Mouse (Mus musculus) hindbrain, embryonic 14.5 days (tissue): ENCODE data around the gene Hoxd3. TPM values are rescaled to one million over a fixed set of nuclear protein-coding genes. Genes with fewer than 3 reads are reported as not detected.

Experiments
- ATAC-seq: fragments of 200-750 bp; cut with Nextera tagmentation; 2 replicates; pipeline ENCODE4 v1.8.0; 2017; ENCODE audit warnings: moderate number of reproducible peaks, mild to moderate bottlenecking, moderate TSS enrichment, moderate library complexity; ENCODE audit not compliant: low FRiP score
- DNase-seq: peaks from one replicate; pipeline ENCODE4 v3.0.0-alpha.2; 2015; ENCODE audit warnings: low spot score
- H3K27ac ChIP-seq: fragments of 300-500 bp; sonication (generic); 2 replicates; pipeline ENCODE4 v1.5.1; 2014; ENCODE audit warnings: mild to moderate bottlenecking, moderate library complexity
- H3K27me3 ChIP-seq: fragments of 300-500 bp; sonication (generic); 2 replicates; pipeline ENCODE4 v1.6.1; 2014; ENCODE audit warnings: mild to moderate bottlenecking, low read length, mixed read lengths; ENCODE audit not compliant: control insufficient read depth, insufficient read depth
- H3K36me3 ChIP-seq: fragments of 300-500 bp; sonication (generic); replicated peaks from 2 replicates; pipeline ENCODE4 v1.6.1; 2014; ENCODE audit not compliant: control insufficient read depth, insufficient read depth
- H3K4me1 ChIP-seq: fragments of 300-500 bp; sonication (generic); replicated peaks from 2 replicates; pipeline ENCODE4 v1.6.1; 2014; ENCODE audit warnings: antibody characterized with exemption, low read length, mixed read lengths; ENCODE audit not compliant: control insufficient read depth, insufficient read depth
- H3K4me2 ChIP-seq: fragments of 300-500 bp; sonication (generic); replicated peaks from 2 replicates; pipeline ENCODE4 v1.6.1; 2014; ENCODE audit warnings: mild to moderate bottlenecking, moderate library complexity
- H3K4me3 ChIP-seq: fragments of 300-500 bp; sonication (generic); replicated peaks from 2 replicates; pipeline ENCODE4 v1.5.1; 2014; ENCODE audit warnings: mild to moderate bottlenecking, low read length
- H3K9ac ChIP-seq: fragments of 300-500 bp; sonication (generic); 2 replicates; pipeline ENCODE4 v1.6.1; 2014
- H3K9me3 ChIP-seq: fragments of 300-500 bp; sonication (generic); 2 replicates; pipeline ENCODE4 v1.6.1; 2016; ENCODE audit warnings: low read length; ENCODE audit not compliant: control insufficient read depth
- WGBS: fragments of 180-500 bp; shearing (Covaris S2); extraction: QIAGEN DNeasy Blood & Tissue Kit; methylation state at CpG from one replicate; pipeline ENCODE4 v1.1.7; 2014; 5-methylcytosine and 5-hydroxymethylcytosine counted together
- polyA plus RNA-seq: library from polyadenylated mRNA; unstranded; fragments of >200 nt; fragmentation: Nextera tagmentation; extraction: Ambion mirVana; gene quantifications from 2 replicates; pipeline ENCODE4 v1.2.1, GENCODE M21; 2014

Hoxd3 gene
- polyA plus RNA-seq, 1 experiment from 2014 or later = 55.1 TPM

DNA sequence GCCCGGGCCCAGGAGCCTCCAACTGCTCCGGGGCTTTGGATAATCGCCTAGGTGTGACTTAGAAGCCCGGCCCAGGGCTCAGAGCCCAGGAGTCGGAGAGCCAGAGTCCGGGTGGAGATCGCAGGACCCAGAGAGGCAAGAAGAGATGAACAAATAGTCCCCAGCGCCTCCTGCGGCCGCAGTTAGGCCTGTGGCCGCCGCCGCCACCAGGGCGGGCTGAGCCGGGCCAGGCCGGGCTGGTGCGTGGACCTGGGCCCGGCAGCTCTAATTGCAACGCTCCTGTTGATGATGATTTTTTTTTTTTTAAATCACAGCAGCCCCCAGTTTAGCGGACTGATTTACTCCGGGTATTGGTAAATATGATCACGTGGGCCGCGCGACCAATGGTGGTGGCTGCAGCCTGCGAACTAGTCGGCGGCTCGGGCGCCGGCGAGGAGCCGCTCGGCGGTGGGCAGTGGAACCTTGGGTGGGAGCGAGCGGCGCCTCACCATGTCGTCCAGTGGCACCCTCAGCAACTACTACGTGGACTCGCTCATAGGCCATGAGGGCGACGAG is 14.1 kb upstream of the Hoxd3 start, which contains the start of gene Hoxd9:
TSS of gene Hoxd9 (plus strand) at position 161 of the 555 bp plus-strand sequence.
- ATAC-seq (peak; percentile 46; the same call in 1 of the 2 replicates), DNase-seq (no peak)
- Histone ChIP-seq H3K36me3 (no peaks in the 10 kb centered on the region), H3K27ac (no peak within 1 kb of the TSS), H3K4me2 (peak within 1 kb of the TSS; percentile 46), H3K4me3 (peak within 1 kb of the TSS; percentile 25), H3K4me1 (0 out of 2 replicates have a peak, but pooled peaks cover 5% of the 10 kb centered on the region), H3K27me3 (peaks cover 91% of the 10 kb centered on the region), H3K9me3 (no peaks in the 10 kb centered on the region), H3K9ac (no peak within 1 kb of the TSS)
- WGBS = under 1% methylated on average over 43 of the region's 43 CpGs

- Histone ChIP-seq H3K36me3 (no peaks in the 10 kb centered on the region), H3K27me3 (peaks cover 91% of the 10 kb centered on the region), H3K9me3 (no peaks in the 10 kb centered on the region), H3K27ac (no peak overlapping the region), H3K9ac (no peak overlapping the region), H3K4me3 (peak overlapping the region; percentile 25), H3K4me1 (0 out of 2 replicates have a peak, but pooled peaks cover 5% of the 10 kb centered on the region), H3K4me2 (peak overlapping the region; percentile 46)
- WGBS = under 1% methylated on average over 76 of the region's 86 CpGs
- peak; percentile 57; the same call in 1 of the 2 replicates for ATAC-seq
- no peak for DNase-seq
Observed at GRCm38 (mm10) chr2:74698201-74699052, 13.3 kb upstream of the Hoxd3 start.

- H3K4me3 ChIP-seq = no peak overlapping the region
Observed at GRCm38 (mm10) chr2:74699053-74699430, 12.7 kb upstream of the Hoxd3 start.

GRCm38 (mm10) chr2:74699664-74700545 is 11.8 kb upstream of the Hoxd3 start:
- DNase-seq (no peak), ATAC-seq (no peak)
- Histone ChIP-seq H3K36me3 (no peaks in the 10 kb centered on the region), H3K27me3 (peaks cover 89% of the 10 kb centered on the region), H3K4me2 (no peak overlapping the region), H3K9me3 (no peaks in the 10 kb centered on the region), H3K4me3 (no peak overlapping the region), H3K27ac (no peak overlapping the region), H3K9ac (no peak overlapping the region), H3K4me1 (0 out of 2 replicates have a peak, but pooled peaks cover 5% of the 10 kb centered on the region)
- 2% methylated on average over 23 of the region's 23 CpGs for whole genome bisulfite sequencing

More at GRCm38 (mm10) chr2:74699053-74699430, 12.7 kb upstream of the Hoxd3 start:
- no peak for ATAC-seq
- H3K27me3 ChIP-seq = peaks cover 91% of the 10 kb centered on the region
- H3K9me3 ChIP-seq = no peaks in the 10 kb centered on the region
- no peaks in the 10 kb centered on the region for H3K36me3 ChIP-seq
- H3K9ac ChIP-seq = no peak overlapping the region
- 0 out of 2 replicates have a peak, but pooled peaks cover 5% of the 10 kb centered on the region for H3K4me1 ChIP-seq
- no peak overlapping the region for H3K4me2 ChIP-seq
- no peak for DNase-seq
- WGBS = 2% methylated on average over 17 of the region's 17 CpGs
- H3K27ac ChIP-seq = no peak overlapping the region

GRCm38 (mm10) chr2:74700546-74701112 is 11.1 kb upstream of the Hoxd3 start:
- ATAC-seq (no peak), DNase-seq (no peak)
- 2% methylated on average over 22 of the region's 22 CpGs for WGBS
- H3K27me3 ChIP-seq = peaks cover 85% of the 10 kb centered on the region
- 0 out of 2 replicates have a peak, but pooled peaks cover 5% of the 10 kb centered on the region for H3K4me1 ChIP-seq
- no peaks in the 10 kb centered on the region for H3K9me3 ChIP-seq
- no peaks in the 10 kb centered on the region for H3K36me3 ChIP-seq
- H3K4me2 ChIP-seq = no peak overlapping the region
- no peak overlapping the region for H3K9ac ChIP-seq
- H3K27ac ChIP-seq = no peak overlapping the region
- no peak overlapping the region for H3K4me3 ChIP-seq

GRCm38 (mm10) chr2:74701949-74702819 is 9.5 kb upstream of the Hoxd3 start:
- no peaks in the 10 kb centered on the region for H3K9me3 ChIP-seq
- H3K4me3 ChIP-seq = no peak overlapping the region
- H3K27me3 ChIP-seq = peaks cover 84% of the 10 kb centered on the region
- no peak overlapping the region for H3K9ac ChIP-seq
- ATAC-seq (no peak), DNase-seq (peak; percentile 98)
- 12% methylated on average over 17 of the region's 17 CpGs for WGBS
- H3K36me3 ChIP-seq = no peaks in the 10 kb centered on the region
- 0 out of 2 replicates have a peak, but pooled peaks cover 5% of the 10 kb centered on the region for H3K4me1 ChIP-seq
- no peak overlapping the region for H3K27ac ChIP-seq
- H3K4me2 ChIP-seq = no peak overlapping the region

- ATAC-seq (no peak), DNase-seq (no peak)
- H3K4me3 ChIP-seq = no peak overlapping the region
- H3K9me3 ChIP-seq = no peaks in the 10 kb centered on the region
- no peak overlapping the region for H3K9ac ChIP-seq
- H3K27ac ChIP-seq = no peak overlapping the region
- WGBS = 11% methylated on average over 6 of the region's 6 CpGs
- 0 out of 2 replicates have a peak, but pooled peaks cover 3% of the 10 kb centered on the region for H3K4me1 ChIP-seq
- peaks cover 84% of the 10 kb centered on the region for H3K27me3 ChIP-seq
- no peak overlapping the region for H3K4me2 ChIP-seq
- no peaks in the 10 kb centered on the region for H3K36me3 ChIP-seq
Observed at GRCm38 (mm10) chr2:74702820-74703219, 8.9 kb upstream of the Hoxd3 start.

DNA sequence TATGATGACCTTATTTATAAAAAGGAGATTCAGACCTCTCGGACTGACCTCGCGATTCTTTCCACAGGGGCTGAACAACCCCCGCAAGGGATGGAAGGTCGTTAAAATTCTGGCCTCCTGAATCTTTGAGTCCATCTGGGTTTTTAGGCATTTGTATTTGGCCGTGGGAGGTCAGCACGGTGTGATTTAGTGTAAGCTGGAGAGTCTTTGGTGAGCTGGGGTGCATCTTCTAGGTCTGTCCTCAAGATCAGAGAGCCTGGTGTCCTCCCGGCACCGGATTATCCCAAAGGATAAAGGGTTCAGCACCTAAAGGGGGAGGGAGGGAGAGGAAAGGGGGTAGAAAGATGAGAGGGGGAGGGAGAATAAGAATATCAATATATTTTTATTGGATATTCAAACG is 8.4 kb upstream of the Hoxd3 start:
- Histone ChIP-seq H3K4me3 (no peak overlapping the region), H3K27ac (no peak overlapping the region), H3K27me3 (peaks cover 84% of the 10 kb centered on the region)

More for the DNA sequence above, 8.4 kb upstream of the Hoxd3 start:
- Histone ChIP-seq H3K36me3 (no peaks in the 10 kb centered on the region), H3K9ac (no peak overlapping the region), H3K4me1 (no peaks in the 10 kb centered on the region), H3K9me3 (no peaks in the 10 kb centered on the region), H3K4me2 (no peak overlapping the region)
- ATAC-seq = no peak
- no peak for DNase-seq
- WGBS = 5% methylated on average over 10 of the region's 10 CpGs
